Mouse (Mus musculus): ENCODE results near the gene Ubxn10.

- TF ChIP-seq POLR2A (IDR thresholded peaks at IDR 0.05; ENCODE audit: insufficient read depth, low read length) = no peak
- no peak for TF ChIP-seq CTCF (IDR thresholded peaks at IDR 0.05; ENCODE audit: low read depth, low read length)
These were observed 45.1 kb upstream of the Ubxn10 start for GRCm38 (mm10) chr4:138782098-138782497.

All from ES-Bruce4 (cell line).